Mouse (Mus musculus): Measurements from ENCODE around the gene 4921504E06Rik.

4921504E06Rik gene

DNA sequence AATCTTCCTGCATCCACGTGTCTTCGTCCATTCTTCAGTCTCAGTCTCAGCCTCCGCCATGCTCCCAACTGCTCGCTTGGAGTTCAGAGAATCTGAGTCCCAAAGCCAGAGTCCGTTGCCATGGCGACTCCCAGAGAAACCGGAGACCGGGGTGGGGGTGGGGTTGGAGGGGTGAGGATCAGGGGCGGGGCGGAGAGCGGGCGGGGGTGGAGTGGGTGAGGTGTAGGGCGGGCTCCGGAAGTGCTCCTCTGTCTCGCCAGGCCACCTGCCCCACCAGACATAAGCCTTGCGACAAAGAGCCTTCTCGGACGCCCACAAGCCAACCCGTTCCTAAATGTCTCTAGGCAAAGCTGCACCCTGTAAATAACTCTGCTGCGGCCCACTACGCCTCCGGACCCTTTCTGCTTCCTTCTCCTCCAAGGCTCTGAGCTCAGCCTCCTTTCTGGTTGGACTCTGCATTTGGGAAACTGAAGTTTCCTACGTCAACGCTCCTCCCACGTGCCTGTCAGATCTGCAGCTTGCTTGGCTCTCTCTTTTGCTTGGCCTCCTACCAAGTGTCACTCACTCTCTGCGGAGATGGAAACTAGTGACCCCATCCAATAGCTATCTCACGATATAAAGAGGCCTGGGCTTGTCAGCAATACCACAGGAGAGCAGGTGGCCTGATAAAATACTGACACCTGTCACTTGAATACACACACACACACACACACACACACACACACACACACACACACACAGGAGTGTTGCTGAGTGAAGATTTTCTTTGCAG is at the start of gene 4921504E06Rik:
Gene 4921504E06Rik (minus strand): TSS at position 94 of the 772 bp plus-strand sequence.
- DNase-seq (ENCODE audit: extremely low read depth, low read depth, low spot score), result no peak

DNA sequence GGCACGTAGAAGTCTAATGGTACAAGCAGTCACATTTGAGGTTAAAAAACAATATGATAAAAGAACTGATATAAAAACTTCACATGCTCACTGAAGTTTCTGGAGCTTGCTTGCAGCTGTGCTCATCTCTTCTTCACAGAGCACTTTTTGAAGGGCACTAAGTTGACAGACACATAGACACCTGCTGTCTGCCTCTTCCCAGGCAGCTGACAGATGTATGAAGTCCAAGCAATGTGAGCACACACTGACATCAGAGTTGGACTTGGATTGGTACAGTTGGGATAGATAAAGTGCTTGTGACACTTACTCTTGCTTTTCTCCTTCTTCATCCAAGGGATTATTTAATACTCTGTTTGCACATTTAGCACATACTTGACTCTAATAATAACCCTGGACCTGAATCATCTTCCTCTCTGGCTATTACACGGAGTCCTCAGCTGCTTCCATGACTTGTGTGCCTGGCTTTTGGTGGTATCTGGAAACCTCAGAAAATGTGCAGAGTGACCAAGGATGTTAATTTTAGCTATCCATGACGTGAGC is 47.7 kb upstream of the 4921504E06Rik start:
- no peak for DNase-seq (ENCODE audit: extremely low read depth, low read depth, low spot score)

DNA sequence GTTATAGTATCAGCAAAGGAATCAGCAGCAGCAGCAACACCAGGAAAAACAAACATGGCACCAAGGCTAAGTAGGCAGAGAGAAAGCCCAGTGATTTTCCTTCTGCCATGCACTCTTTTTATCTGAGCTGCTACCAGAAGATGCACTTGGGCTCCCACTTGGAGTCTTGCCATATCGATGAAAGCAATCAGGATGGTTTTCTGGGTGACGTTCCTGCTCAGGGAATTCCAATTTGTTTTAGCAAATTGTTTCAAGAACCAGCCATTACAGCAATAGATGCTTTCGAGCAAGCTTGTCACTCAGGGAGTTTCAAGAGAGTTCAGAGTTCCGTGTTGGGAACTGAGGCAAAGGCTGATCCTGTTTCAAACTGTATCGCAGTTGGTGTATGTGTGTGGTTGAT is 47.1 kb upstream of the 4921504E06Rik start:
- no peak for DNase-seq (ENCODE audit: extremely low read depth, low read depth, low spot score)

- no peak for DNase-seq (ENCODE audit: extremely low read depth, low read depth, low spot score)
Observed at GRCm38 (mm10) chr2:19599801-19600200, 46.1 kb upstream of the 4921504E06Rik start.

- no peak for DNase-seq (ENCODE audit: extremely low read depth, low read depth, low spot score)
Observed at GRCm38 (mm10) chr2:19596988-19597387, 43.3 kb upstream of the 4921504E06Rik start.

DNA sequence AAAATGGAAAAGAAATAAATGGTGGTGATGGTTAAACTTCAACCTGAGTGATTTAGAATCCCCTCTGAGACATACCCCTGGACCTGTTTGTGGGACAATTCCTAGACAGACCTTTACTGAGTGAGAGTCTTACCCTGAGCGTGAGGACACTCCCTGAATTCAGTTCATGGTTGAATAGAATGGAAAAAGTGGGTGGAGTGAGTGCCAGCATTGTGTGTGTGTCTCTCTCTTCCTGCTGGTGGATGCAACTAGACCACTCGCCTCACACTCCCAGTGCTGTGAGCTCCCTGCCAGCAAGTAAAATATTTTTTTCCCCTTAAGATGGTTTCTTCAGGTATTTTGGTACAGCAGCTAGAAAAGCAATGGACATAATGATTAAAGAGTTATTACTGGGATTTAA is 42.7 kb upstream of the 4921504E06Rik start:
- DNase-seq (ENCODE audit: extremely low read depth, low read depth, low spot score), result no peak

DNA sequence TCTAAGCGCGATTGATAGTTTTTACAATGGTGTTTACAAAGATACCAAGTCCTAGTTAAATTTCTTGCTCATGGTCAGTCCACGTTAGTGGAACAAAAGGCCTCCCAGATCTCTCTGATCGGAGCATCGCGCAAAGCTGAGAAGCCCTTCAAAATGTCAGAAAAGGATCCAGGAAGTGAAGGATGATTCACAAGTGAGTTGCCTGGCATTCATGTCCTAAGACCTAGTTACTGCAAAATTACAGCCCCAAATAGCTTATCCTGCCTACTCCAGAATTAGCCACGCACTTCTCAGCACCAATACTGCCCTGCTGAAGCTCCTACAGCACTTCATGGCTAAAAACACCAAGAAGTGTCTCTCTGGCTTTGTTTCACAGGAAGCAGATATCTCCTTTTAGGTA is 41.1 kb upstream of the 4921504E06Rik start:
- no peak for DNase-seq (ENCODE audit: extremely low read depth, low read depth, low spot score)

GRCm38 (mm10) chr2:19579846-19580245 is 26.1 kb upstream of the 4921504E06Rik start:
- DNase-seq (ENCODE audit: extremely low read depth, low read depth, low spot score), result no peak

DNA sequence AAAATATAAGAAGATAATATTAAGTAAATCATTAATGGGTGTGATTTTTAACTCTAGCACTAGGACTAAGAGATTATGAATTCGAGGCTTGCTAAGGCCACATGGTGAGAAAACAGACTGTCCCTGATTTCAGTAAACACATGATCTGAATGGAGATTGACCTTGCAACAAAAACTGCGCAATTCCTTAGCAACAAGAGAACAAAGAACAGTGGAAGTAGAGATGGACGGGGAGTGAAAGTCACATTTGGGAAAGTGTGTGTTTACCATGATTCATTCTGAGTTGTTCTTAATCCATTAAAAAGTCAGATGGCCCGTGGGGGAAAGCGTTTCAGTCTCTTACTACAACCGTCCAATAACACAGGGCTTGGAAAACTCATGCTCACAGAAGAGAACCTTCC is 25.5 kb upstream of the 4921504E06Rik start:
- DNase-seq (ENCODE audit: extremely low read depth, low read depth, low spot score), result no peak

DNA sequence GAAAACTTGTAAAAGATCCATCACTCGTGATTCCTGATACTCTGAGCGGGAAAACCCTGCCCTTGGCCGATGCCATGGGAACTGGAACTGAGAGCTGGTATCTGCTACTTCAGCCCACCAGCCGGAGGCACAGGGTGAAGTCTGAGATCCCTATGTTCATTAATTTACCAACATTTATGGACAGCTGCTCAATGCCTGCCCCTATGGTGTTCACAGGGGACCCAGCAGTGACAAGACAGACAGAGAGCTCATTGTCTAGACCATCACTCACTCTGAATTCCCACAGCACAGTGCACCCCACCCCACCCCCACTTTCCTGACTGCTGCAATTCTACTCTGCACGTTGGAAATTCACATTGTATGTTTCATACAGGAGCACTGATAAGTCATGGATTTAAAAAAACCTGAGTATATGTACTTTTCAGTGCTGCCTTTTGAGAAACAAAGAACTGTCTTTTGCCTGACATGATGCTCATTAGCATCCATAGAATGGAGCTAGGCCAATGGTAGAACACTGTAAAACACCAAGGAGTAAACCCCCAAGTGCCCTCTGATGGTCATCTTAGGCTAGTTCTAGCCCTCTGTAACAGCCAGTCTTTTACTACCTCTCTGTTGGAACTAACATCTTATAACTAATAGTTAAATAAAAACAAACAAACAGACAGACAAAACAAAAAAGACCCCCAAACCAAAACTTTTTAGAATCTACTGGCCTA is 8.6 kb upstream of the 4921504E06Rik start:
- DNase-seq (ENCODE audit: extremely low read depth, low read depth, low spot score), result no peak

- DNase-seq (ENCODE audit: extremely low read depth, low read depth, low spot score), result no peak
Observed at GRCm38 (mm10) chr2:19560654-19561053, 6.9 kb upstream of the 4921504E06Rik start.

DNA sequence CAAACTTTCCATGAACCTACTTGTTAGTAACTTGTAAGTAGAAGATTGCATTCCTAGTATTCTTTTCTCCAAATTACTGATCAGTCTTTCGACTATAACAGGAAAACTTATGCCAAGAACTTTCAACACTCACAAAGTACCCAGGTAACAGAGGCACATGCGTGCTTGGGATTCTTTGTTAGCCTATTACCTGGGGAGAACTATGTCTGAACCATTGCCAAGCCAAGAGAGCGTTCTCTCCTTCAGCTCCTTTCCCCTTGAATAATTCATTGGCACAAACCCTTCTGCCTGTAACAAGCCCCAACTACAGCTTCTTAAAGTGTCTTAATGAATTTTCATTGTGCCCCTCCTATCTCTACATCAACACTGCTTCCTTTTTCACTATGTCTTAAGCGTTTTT is 6.4 kb upstream of the 4921504E06Rik start:
- no peak for DNase-seq (ENCODE audit: extremely low read depth, low read depth, low spot score)

GRCm38 (mm10) chr2:19551396-19551795 is 2.3 kb downstream of the 4921504E06Rik start:
- DNase-seq (ENCODE audit: extremely low read depth, low read depth, low spot score), result no peak

DNA sequence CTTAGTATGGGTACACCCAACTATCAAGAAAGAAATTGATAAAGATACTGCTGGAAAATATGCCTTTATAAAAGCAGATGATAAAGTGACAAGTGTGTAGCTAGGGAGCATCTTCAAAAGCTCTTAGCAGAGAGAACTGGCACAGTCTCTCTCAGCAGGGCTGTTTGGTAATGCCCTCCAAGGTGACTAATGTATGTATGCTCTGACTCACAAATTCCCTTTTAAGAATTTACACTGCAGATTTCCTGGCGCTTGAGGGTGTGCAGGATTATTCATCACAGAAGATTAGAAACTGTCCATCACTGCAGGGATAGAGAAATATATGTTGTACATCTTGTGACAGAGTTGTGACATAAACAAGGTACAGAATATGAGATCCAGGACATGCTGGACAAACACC is 12.8 kb downstream of the 4921504E06Rik start:
- DNase-seq (ENCODE audit: extremely low read depth, low read depth, low spot score), result no peak

DNA sequence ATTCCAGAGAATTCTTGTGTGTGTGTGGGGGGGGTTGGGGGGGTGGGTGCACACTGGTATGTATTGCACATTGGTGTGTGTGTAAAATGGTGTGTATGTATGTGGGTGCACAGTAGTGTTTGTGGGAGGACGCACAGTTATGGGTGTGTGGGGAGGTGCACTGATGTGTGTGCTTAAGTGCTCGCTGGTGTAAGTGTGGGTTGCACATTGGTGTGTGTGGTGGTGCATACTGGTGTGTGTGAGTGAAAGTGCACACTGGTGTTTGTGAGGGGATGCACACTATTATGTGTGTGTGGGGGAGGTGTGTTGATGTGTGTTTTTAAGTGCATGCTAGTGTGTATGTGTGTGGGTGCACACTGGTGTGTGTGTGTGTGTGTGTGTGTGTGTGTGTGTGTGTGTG is 24.3 kb downstream of the 4921504E06Rik start:
- no peak for DNase-seq (ENCODE audit: extremely low read depth, low read depth, low spot score)

DNA sequence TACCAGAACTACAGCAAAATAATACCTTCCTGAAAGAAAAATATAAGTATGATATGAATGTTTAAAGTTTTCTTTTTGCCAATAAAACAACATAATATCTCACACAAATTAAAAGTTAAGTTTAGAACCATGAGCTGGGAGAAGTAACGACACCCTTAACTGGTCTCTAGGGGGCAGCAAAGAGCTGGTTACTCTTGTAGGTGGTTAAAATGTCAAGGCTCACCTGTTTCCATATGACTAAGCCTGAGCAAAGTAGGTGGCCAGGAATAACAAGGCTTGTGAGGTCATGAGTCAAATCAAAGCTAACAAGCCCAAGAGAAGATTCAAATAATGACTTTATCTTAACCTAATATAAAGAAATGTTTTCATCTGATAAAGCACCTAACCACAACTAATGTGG is 24.9 kb downstream of the 4921504E06Rik start:
- no peak for DNase-seq (ENCODE audit: extremely low read depth, low read depth, low spot score)

- DNase-seq (ENCODE audit: extremely low read depth, low read depth, low spot score), result no peak
Observed at GRCm38 (mm10) chr2:19524071-19524470, 29.6 kb downstream of the 4921504E06Rik start.

GRCm38 (mm10) chr2:19521662-19522061 is 32.1 kb downstream of the 4921504E06Rik start:
- no peak for DNase-seq (ENCODE audit: extremely low read depth, low read depth, low spot score)

GRCm38 (mm10) chr2:19520617-19521016 is 33.1 kb downstream of the 4921504E06Rik start:
- no peak for DNase-seq (ENCODE audit: extremely low read depth, low read depth, low spot score)

DNA sequence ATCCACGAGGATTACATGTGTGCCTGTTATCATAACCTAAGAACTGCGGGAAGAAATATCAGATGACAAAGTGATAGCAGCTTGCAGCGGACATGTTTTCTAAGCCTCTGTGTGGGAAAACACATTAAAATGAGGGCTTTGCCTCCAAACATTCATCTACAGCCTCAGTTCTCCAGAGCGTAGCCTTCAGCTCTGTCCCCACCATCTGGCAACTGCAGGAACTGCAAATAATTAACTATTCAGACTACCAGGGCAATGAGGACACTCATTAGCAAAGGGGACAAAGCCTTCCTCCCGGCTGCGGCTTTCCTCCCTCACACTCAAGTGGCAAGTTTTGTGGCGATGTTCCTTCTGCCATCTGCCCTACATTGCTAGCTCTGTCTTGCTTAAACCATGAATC is 33.9 kb downstream of the 4921504E06Rik start:
- DNase-seq (ENCODE audit: extremely low read depth, low read depth, low spot score), result no peak

- DNase-seq (ENCODE audit: extremely low read depth, low read depth, low spot score), result no peak
Observed at GRCm38 (mm10) chr2:19517952-19518351, 35.8 kb downstream of the 4921504E06Rik start.

DNA sequence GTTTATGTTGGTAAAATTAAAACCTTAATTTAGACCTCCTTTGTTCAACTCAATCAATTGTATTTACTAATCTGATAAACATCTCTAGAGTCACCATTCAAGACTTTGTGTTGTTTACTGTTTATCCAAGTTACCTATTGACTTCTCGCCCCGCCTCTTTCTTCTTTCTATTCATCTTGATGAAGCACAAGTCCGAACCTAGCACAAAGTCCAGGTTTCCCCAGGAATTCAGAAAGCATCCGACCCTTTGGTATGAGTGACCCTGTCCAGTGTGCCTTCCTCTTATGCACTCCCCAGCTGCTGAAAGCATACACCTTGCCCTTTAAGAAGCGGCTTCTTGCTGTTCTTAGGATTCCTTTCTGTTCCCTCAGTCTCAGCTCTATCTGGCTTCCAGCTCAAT is 41.3 kb downstream of the 4921504E06Rik start:
- no peak for DNase-seq (ENCODE audit: extremely low read depth, low read depth, low spot score)
